Mouse (Mus musculus) lung, postnatal 4 days (tissue): Measurements from ENCODE around the gene Dnaja3.
A peak's percentile ranks its signal among the peaks of the same experiment; 100 is the strongest.

ENCODE experiments used
- DNase-seq, 2 experiments: peaks; one replicate each; pipeline ENCODE4 v3.0.0; 2021

Dnaja3 gene

GRCm38 (mm10) chr16:4639831-4640237 is at the start of gene Dnaja3, which contains the start of gene Vasn:
Gene Dnaja3 (plus strand): TSS chr16:4639989.
Gene Vasn (plus strand): TSS chr16:4639941.
- DNase-seq = peak; percentile 93 to 94

- no peak for DNase-seq
Observed at GRCm38 (mm10) chr16:4590236-4590635, 49.6 kb upstream of the Dnaja3 start.

DNA sequence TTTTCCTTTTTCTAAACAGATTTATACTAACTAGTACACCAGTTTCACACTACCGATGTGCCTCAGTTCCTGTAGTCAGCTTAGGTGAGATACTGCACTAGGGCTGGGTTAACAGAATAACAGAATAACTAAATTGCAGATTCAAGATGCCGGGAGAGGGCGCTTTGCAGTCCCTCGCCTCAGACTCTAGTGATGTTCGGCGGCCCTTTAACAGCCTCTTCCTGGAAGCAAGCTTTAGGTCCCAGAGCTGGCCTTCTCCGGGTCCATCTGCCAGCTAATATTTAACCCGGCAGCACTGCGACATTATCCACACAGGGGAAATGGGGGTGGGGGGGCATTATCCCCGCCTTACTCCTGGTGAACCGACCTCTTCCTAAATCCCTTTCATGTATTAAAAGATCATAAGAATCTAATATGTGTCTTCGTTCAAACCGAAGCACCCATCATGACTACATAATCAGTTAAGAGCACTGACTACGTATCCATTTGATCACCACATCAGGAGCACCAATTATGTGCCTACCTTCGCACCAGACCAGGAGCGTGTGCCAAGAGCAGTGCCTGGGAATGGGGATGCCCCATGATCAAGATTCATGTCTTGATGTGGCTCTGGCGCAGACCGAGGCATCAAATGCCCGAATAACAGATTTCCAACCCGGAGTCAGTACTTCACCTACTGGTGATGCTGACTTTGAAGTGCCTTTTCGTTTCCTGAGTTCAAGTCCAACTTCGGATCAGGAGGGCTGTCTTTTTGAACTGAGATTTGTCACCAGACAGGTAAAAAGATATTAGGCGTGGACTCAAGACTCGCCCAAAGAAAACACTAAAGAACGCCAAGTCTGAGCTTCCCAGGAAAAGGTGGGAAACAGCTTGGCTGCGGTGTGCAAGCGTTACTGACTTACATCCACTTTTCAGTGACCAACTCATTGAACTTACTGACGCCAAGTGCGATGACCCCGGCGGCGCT is 46.6 kb upstream of the Dnaja3 start:
- peak; percentile 63 to 75 for DNase-seq

DNA sequence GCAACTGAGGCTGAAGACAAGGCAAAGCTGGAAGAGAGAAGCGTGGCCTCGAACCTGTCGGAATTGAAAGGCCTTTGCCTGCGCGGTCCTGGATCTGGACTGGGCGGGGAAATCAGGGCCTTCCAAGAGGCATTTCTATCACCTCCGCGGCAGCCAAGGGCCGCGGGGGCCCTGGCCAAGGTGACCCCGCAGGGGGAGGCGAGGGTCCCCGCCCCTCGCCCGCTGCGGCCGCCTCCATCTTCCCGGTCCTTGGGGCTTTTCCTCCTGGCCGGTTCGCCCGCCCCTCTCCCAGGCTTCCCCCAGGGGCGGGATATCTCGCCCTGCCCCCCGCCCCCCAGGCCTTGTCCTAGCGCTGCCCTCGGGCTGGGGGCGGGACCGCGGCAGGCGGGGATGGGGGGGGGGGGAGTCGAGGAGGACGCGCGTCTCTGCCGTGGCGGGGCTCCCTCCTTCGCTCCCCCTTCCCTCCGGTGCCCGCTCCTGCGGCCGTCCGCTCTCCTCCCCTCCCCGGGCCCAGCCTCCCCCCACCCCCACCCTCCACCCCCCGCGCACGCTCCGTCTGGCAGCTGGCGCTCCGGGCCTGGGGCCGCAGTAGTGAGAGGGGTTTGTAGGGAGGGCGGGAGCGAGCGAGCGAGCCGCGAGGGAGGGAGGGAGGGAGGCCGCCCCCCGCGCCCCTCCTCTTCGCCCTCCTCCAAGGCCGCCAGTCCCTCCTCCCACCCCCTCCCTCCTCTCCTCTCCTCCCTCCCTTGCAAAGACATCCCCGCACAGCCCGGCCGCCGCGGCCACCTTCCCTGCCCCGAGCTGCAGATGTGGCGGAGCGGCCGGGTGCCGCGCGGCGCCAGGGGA is 45.6 kb upstream of the Dnaja3 start, which contains the start of gene Glis2:
Gene Glis2 (plus strand): TSS at position 743 of the 843 bp plus-strand sequence.
- DNase-seq = peak; percentile 76 to 89

DNA sequence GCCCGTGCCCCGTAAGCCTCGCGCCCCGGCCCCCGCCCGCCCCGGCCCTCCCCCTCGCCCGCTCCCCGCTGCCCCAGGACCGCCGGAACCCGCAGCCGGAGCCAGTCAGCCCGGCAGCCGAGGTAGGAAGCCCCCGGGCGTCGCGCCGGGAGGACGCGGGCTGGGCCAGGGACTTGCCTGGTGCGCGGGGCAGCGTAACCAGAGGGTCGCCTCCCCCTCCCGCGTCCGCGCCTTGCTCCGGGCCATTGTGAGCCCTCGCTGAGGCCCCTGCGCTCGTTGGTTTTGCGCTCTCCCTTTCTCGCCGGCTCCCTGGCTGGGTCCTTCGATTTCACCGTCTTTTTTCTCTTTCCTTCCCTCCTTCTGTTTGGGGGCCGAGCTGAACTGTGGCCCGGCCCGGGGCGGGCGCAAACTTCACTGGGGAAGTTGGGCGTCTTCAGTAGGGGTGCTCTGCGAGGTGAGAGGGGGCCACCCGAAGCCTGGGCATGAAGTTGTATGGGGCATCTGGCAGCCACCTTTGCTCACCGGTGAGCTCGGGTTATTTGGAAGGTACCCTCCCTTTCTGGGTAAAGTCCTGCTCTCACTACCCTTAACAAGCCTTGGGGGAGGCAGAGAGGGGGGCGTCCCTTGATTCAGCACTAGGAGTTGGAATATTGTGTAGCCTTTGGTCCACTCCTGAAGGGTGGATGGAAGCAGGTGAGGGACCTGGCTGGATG is 44.8 kb upstream of the Dnaja3 start:
- peak in 1 of 2 experiments; percentile 56 for DNase-seq

- peak; percentile 67 to 84 for DNase-seq
Observed at GRCm38 (mm10) chr16:4595527-4595963, 44.2 kb upstream of the Dnaja3 start.

GRCm38 (mm10) chr16:4596141-4596728 is 43.6 kb upstream of the Dnaja3 start:
- no peak for DNase-seq

DNA sequence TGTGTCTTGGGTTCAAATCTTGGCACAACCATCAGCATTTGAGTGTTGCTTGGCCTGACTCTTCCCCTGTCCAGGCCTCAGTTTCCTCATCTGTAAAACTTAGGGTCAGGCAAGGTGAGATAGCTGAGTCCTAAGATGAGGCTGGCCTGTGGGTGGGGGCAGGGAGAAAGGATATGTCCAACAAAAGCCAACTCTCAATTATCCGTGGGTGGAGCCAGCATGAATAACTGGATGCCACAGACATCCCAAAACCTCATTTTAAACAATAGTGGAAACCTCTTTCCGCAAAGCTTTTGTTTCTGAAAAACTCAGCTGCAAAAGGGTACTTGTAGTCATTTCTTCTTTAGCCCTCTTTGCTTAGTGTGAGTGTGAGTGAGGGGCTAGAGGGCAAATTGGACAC is 43.0 kb upstream of the Dnaja3 start:
- DNase-seq = no peak

DNA sequence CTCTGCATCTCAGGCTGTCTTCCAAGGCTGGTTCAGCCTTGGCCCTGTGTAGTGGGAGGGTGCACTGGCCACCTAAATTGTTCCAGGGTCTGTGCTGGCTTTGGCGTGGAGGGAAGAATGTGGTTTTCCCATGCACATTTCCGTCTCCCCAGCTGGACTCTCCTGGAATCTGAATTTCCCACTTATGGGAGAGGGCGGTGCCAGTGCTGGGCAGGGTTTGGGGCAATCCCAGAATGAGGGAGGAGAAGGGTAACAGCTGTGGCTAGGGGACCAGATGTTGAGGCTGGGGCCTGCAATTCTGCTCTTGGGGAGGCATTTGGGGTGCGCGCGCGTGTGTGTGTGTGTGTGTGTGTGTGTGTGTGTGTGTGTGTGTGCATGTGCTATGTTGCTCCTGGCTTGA is 42.5 kb upstream of the Dnaja3 start:
- peak; percentile 40 to 67 for DNase-seq

DNA sequence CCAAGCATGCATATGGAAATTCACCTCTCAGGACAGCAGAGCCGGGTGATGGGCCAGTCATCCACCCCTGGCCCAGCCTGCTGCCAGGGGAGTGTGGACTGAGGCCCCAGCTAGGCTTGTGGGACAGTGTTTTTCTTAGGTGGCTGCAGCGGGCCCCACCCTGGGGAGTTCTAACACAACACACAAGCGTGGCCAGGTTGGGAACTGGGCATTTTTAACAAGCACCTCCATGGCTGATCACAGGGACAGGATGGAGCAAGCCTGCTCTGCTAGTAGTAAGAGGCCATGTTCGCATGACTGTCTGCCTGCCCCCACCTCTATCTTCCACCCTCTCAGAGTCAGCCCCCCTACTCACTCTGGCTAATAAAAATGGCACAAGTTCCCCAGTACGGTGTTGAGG is 41.7 kb upstream of the Dnaja3 start:
- DNase-seq = no peak

- no peak for DNase-seq
Observed at GRCm38 (mm10) chr16:4598891-4599543, 40.8 kb upstream of the Dnaja3 start.

DNA sequence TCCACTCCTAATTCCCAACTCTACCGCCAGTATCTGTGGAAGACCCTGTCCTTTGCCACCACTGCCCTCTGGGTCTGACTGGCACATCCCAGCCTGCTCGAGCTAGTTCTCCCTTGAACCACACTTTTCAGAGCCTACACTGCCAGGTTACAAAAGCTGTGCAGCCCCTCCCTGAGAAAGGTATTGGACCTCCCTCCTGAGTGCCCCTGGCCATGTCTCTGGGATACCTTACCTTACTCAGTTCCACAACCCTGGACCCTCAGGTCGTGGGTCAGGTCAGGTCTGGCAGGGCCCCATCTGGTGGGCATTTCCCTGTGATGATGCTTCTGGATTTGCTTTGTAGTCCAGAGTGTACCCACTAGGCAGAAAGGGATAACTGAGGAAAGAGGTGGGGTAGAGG is 40.2 kb upstream of the Dnaja3 start:
- no peak for DNase-seq

DNA sequence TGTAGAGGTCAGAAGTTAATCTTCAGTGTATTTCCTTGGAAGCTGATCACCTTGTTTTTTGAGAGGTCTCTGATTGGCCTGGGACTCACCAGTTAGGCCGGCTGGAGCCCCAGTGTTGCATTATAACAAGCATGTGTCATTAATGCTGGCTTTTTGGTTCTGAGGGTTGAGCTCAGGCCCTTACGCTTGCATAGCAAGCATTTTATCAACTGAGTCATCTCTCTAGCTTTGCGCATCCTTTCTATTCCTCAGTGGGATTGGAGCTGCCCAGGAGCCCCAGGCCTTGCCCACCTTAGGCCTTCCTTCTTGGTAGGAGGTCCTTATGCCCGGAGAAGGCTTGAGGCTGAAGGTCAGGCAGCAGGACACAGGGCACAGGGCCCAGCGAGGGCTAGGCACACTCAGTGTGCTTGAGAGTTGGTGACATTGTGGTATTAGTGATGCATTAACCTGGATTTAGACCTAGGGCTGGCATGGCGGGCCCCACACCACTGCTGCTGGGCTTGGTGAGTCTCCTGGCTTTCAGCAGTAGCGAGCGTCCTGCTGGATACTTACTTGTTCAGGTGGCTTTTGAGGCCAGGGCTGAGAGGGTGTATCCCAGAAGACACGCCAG is 39.0 kb upstream of the Dnaja3 start:
- no peak for DNase-seq

DNA sequence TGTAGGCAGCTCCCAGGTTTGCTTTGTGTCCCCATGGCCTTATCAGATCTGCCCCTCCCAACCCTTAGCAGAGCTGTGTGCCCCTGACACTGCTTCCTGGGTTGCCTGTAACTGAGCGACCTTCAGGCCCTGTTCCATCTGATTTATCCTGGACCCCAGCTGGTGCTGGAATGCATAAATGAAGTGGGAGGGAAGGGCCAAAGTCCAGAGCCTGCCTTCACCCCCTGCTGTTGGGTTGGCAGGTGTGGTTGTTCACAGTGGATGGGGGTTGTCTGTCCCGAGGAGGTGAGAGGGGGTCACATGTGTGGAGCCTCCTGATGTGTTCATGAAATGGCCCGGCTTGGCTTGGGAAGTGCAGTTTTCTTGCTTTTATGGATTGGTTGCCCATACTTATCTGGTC is 37.6 kb upstream of the Dnaja3 start:
- no peak for DNase-seq

- DNase-seq = peak; percentile 41 to 75
Observed at GRCm38 (mm10) chr16:4602766-4603452, 36.9 kb upstream of the Dnaja3 start.

DNA sequence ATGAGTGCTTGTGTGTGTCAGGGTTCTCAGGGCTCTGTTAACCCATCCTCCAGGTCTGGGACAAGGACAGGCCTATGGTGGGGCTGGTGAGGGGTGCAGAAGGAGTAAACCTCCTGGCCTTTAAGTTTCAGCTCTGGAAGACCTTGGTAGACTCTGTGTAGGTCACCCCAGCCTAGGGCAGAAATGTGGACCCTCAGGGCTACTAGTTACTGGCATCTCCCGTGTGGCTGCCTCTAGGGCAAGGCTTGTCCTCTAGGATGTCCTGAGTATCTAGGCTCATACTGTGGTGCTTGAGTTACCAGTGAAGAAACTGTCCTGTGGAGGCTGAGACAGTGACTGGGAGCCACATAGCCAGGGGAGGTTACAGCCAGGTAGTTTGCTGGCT is 36.3 kb upstream of the Dnaja3 start:
- DNase-seq = no peak

DNA sequence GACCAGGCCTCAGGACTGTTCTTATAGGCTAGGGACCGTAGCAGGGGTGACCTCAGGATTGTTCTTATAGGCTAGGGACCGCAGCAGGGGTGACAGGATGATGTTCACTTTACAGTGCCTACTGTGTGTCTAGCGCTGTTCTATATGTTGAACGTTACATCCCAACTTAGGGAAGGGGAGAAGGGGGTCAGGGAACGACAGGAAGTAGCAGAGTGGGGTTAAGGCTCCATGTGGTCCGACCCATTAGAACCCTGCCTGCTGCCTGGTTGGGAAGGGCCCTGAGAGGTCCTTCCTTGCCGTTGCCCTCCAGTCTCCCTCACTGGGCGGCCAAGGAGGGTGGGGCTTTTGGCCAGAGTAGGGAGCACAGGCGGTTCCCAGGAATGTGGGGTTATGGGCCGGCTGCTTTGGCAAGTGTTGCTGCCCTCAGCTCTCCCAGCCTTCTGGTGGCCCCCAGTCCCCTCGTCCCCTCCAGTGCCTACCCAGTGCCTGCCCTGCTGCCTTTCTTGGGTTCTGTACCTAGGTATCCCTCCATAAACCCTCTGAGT is 35.4 kb upstream of the Dnaja3 start:
- DNase-seq = no peak

DNA sequence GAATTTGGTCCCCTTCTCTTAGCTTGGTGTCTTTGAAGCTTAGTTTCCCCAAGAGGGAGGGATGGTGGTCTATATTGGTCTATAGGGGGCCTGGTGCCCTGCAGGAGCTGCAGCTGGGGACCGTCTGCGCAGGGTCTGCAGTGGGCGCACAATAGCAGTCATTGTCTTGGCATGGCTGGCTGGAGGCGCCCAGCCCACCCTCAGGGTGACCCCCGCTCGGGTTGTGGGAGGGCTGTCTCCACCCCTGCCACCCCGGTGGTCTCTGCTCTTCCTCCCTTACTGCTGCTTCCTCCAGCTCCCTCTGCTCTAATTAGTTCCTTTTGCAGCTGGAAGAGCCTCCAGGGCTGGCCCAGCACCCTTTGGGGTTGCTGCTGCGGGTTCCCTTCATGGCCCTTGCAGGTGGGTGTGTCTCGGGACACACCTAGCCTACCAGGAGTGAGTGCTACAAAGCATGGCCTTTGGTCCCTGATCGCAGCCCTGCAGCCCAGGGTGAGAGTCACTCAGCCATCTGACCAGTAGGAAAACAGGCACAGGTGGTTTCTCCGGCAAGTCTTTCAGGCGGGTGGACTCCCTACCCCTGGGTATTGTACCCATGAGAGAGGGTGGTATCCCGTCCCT is 34.2 kb upstream of the Dnaja3 start:
- no peak for DNase-seq

- peak; percentile 85 to 90 for DNase-seq
Observed at GRCm38 (mm10) chr16:4606431-4607084, 33.2 kb upstream of the Dnaja3 start.
